Mouse (Mus musculus): ENCODE results near the gene Slc39a11.
"Not testable (repeated sequence)": the region's sequence is repeated elsewhere in the genome, so short reads cannot be mapped to it uniquely, and the experiment has no call there.

Gene Slc39a11

GRCm38 (mm10) chr11:113673614-113674013, 23.7 kb upstream of the Slc39a11 start:
- in situ Hi-C loops (cut with MboI; ENCODE audit: unreplicated experiment in 2 of 2), result no loop called here

- in situ Hi-C loops (cut with MboI; ENCODE audit: unreplicated experiment in 2 of 2), result no loop called here
Observed at GRCm38 (mm10) chr11:113669711-113670110, 19.8 kb upstream of the Slc39a11 start.

GRCm38 (mm10) chr11:113668857-113669256, 19.0 kb upstream of the Slc39a11 start:
- in situ Hi-C loops (cut with MboI; ENCODE audit: unreplicated experiment in 2 of 2), result no loop called here

DNA sequence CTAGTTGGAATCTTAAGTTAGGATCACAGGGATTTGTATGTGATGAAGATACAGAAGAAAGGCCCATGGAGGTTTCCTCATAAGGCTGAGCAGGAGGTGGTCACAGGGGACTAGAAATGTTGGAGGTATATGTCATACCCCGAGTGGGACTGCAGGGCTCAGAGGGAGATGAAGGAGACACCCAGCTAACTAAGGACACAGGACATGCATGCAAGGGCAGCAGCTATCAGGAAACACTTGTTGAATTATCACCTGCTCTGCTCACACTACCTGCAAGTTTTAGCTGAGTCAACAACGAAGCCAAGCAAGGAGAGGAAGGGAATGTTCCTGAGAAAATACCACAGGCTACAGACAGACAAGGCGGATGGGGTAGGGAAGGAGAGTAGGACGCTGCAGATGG, 17.8 kb upstream of the Slc39a11 start:
- in situ Hi-C loops (cut with MboI; ENCODE audit: unreplicated experiment in 2 of 2), result no loop called here

GRCm38 (mm10) chr11:113667122-113667521, 17.2 kb upstream of the Slc39a11 start:
- in situ Hi-C loops (cut with MboI; ENCODE audit: unreplicated experiment in 2 of 2), result no loop called here

DNA sequence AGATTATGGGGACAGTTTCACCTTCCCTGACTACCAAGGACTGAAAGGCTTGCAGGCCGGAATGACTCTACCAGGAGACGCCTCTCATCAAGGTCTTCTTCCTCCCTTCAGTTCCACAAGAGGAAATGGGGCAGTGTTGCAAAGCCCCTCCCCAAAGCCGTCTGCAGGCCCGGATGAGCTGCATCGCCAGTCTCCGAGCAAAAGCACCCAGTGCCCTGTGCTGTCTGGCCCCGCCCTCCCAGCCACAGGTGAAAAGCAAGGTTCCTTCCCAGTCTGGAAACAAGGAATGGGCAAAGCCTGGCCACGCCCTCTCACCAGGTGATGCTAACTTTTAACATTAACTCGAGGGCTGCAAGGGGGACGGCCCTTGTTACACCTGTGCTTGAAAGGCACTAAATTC, 16.8 kb upstream of the Slc39a11 start:
- in situ Hi-C loops (cut with MboI; ENCODE audit: unreplicated experiment in 2 of 2), result no loop called here

GRCm38 (mm10) chr11:113666205-113666604, 16.3 kb upstream of the Slc39a11 start:
- in situ Hi-C loops (cut with MboI; ENCODE audit: unreplicated experiment in 2 of 2), result no loop called here

DNA sequence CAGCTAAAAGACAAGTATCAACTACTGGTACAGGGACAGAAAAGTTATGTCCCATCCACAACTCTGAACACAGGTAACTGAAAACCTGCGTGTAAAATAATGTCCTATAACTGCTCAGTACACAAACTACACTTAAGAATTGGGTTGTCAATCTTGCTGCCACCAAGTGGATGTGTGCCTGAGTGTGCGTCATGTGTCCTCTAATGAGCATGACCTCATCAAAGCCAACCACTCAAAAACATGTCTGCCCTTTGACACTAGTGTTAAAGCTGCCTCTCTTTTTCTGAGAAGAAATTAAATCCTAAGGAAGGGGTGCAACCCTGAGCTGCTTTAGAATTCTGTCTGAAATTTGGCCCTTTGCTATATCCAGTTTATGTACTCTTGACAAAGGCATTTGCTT, 14.4 kb upstream of the Slc39a11 start:
- in situ Hi-C loops (cut with MboI; ENCODE audit: unreplicated experiment in 2 of 2), result no loop called here

DNA sequence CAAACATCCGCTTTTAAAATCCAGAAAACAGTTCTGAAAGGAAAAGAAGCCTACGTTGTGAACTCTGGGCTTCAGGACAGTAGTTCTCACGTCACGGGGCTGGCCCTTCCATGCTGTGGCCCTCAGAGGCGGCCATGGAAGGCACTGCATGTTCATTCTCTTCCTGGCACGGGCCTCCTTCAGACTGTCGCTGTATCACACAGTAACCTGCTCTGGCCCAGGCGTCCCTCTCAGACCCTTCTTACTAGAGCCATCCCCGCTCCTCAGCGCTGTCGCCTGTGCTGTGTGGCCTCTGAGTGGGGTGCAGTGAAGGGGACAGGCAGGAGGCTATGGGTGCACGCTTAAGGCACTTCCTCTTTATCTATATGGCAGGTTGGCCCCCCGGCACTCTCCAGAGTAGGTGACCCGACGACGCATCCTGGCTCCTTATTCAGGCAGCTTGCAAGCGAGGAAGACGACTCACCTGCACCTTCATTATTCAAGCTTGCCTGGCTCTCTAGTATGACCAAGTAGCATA, 12.0 kb upstream of the Slc39a11 start:
- in situ Hi-C loops (cut with MboI; ENCODE audit: unreplicated experiment in 2 of 2), result no loop called here

DNA sequence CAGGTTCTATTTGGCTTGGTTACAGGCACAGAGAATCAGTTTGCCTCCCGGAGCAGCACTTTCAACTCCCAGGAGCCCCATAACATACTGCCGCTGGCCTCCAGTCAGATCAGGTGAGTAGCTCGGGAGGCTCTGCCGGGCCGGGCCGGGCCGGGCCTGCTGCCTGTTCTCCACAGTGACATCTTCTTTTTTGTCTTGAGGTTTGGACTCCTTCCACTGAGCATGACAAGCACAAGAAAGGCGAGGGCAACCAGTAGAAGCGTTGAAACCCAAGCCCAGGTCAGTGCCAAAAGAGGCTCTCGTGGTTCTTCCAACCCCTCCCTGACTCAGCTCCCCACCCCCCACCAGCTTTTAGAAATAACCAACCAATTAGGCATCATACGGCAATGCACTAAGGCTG, 11.1 kb upstream of the Slc39a11 start:
- in situ Hi-C loops (cut with MboI; ENCODE audit: unreplicated experiment in 2 of 2), result no loop called here

GRCm38 (mm10) chr11:113660213-113660612, 10.3 kb upstream of the Slc39a11 start:
- in situ Hi-C loops (cut with MboI; ENCODE audit: unreplicated experiment in 2 of 2), result not testable (repeated sequence)

DNA sequence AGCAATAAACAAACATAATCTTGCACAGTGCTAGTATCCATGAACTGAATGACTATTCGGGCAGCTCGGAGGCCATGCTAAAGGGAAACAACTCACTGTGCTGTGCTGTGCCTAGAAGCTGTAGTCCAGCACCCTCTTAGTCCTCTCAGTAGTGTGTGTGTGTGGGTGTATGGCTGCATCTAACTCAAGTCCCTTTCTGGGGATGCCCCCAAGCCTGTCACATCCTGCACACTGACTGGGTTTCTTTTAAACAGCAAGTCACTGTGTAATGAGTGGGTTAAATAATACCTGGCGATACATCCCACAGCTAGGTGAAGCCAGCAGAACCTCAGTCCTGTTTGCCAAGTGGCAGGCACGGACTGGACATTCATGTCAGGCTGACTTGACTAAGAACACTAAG, 8.9 kb upstream of the Slc39a11 start:
- in situ Hi-C loops (cut with MboI; ENCODE audit: unreplicated experiment in 2 of 2), result no loop called here

DNA sequence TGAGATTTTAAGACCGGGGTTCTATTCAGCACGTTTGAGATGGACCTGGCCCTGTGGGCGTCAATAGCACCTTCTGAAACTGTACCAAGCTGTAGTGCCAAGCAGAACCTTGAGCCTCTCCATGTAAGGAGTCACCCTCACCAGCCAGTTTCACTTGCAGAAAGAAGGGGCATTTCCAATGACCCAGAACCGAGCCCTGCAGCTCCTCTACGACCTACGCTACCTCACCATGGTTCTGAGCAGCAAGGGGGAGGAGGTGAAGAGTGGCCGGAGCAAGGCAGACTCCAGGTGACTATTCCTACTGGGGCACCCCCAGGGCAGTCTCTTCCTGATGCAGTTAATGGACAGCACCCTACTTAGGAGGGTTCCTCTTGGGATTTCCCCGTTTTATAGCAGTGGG, 8.4 kb upstream of the Slc39a11 start:
- in situ Hi-C loops (cut with MboI; ENCODE audit: unreplicated experiment in 2 of 2), result no loop called here

- in situ Hi-C loops (cut with MboI; ENCODE audit: unreplicated experiment in 2 of 2), result no loop called here
Observed at GRCm38 (mm10) chr11:113657221-113657620, 7.3 kb upstream of the Slc39a11 start.

- in situ Hi-C loops (cut with MboI; ENCODE audit: unreplicated experiment in 2 of 2), result no loop called here
Observed at GRCm38 (mm10) chr11:113656511-113656932, 6.6 kb upstream of the Slc39a11 start.

- in situ Hi-C loops (cut with MboI; ENCODE audit: unreplicated experiment in 2 of 2), result no loop called here
Observed at GRCm38 (mm10) chr11:113654561-113655270, 4.8 kb upstream of the Slc39a11 start.

DNA sequence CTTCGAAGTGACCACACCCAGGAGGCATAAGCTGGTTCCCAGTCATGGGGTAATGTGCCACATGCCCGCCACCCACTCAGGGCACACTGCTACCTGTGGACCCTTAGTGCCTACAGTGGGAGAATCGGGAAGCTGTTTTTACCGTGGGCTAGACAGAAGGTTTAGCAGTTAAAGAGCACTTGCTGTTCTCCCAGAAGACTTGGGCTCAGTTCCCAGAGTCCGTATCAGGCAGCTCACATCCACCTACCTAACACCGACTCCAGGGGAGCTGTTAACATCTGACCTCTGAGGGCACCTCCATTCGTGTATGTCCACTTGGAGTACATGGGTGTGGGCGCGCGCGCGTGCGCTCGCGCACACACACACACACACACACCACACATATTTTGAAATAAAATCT, 4.2 kb upstream of the Slc39a11 start:
- in situ Hi-C loops (cut with MboI; ENCODE audit: unreplicated experiment in 2 of 2), result no loop called here

GRCm38 (mm10) chr11:113652516-113652915, 2.6 kb upstream of the Slc39a11 start:
- in situ Hi-C loops (cut with MboI; ENCODE audit: unreplicated experiment in 2 of 2), result no loop called here

- in situ Hi-C loops (cut with MboI; ENCODE audit: unreplicated experiment in 2 of 2), result no loop called here
Observed at GRCm38 (mm10) chr11:113651907-113652273, 2.0 kb upstream of the Slc39a11 start.

DNA sequence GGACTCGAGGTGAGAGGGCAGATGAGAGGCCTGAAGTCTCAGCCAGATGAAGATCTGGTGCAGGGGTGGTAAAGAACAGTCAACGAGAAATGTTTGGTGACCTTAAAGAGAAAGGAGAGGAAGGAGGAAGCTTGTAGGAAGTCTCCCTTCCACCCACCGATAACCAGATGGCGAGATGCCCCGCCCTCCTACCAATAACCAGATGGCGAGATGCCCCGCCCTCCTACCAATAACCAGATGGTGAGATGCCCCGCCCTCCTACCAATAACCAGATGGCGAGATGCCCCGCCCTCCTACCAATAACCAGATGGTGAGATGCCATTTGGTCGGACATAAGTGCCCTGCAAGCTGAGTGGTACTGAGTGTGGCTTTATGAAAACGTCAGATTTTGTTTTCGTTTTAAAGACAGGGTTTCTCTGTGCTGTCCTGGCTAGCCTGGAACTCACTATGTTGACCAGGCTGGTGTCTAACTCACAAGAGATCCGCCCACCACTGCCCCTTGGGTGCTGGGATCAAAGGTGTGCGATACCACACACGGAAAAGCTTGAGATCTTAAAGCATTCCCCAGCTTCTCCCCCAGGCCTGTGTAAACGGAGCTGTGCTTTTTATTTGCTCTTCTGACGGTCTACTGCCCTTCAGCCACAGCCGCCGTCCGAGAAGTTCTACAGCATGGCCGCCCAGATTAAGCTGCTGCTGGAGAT, 1.5 kb upstream of the Slc39a11 start:
- in situ Hi-C loops (cut with MboI; ENCODE audit: unreplicated experiment in 2 of 2), result no loop called here

GRCm38 (mm10) chr11:113648690-113649352, 1.1 kb downstream of the Slc39a11 start, which contains the start of gene Cog1:
Cog1 (plus strand) TSS chr11:113649169.
- in situ Hi-C loops (cut with MboI; ENCODE audit: unreplicated experiment in 2 of 2), result loop anchor here (5.0 to 10.0 kb wide), 3 partner anchors 33 to 166 kb away; partner anchors contain the start of genes D11Wsu47e (in 2 of the 2) and Fam104a (in 2 of the 2)

All from v-Abl transformed pro-B cells (cell line).